Mouse (Mus musculus) urinary bladder, postnatal 36 days (tissue): Measurements from ENCODE around the gene Gm49342.
A peak's percentile ranks its signal among the peaks of the same experiment; 100 is the strongest.
"Not testable (repeated sequence)": the region's sequence is repeated elsewhere in the genome, so short reads cannot be mapped to it uniquely, and the experiment has no call there.

Source experiments
- DNase-seq, 2 experiments: peaks; one replicate each; pipeline ENCODE4 v3.0.0; 2022; ENCODE audit warnings: low spot score in 2 of 2, mixed read lengths in 1 of 2

Gm49342 gene

DNA sequence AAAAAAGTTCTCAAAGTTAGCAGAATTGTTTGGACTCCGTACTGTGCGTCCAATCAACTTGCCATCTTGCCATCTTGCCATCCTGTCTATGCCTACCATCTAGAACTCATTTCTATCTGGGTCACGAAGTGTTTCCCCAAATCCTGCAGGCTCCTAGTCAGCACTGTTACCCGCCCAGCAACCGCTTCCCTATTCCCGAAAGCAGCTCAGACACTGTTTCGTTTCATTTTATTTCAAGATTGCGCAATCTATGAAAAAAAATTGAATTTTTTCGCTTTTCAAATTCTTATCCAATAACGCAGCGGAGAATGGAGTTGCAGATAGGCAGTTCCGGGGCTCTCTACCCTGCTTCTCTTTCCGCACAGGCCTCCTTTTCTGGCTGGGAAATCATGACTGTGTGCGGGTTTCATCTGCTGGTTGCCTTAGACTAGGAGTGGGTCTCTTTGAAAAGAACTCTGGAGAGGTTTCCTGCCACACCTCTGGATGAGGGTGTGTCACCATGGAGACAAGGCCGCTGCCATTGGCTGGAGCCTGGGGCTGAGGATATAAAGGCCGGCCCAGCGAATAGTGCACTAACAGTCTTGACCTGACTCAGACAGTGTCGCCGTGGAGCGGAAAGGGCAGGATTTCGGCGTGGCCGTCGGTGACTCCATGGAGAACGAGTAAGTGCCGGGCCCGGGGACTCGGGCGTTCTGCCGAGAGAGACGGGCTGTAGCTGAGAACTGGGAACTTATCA is at the start of gene Gm49342:
Gene Gm49342, plus strand, starts transcription at position 586 of the 736 bp plus-strand sequence.
- DNase-seq = peak; percentile 96 to 97

DNA sequence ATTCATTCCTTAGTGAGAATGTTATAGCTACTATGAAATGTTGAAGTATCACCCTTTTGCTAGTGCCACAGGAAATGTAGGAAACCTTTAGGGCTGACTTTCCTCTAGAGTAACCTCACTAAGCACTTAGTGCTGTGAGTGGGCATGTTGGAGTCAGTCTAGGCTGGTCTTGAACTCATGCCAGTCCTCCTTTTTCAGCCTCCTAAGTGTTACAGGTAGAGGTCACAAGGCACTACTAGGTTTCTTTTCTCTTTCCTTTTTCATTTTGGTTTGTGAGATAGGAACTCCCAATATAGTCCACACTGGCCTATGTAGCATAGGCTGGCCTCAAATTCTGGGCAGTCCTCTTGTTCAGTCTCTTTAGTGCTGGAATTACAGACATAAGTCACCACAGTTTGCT is 48.9 kb upstream of the Gm49342 start:
- DNase-seq = no peak

GRCm38 (mm10) chr14:50895985-50896746 is 48.2 kb upstream of the Gm49342 start:
- DNase-seq = peak; percentile 39 to 72

GRCm38 (mm10) chr14:50896747-50897373 is 47.5 kb upstream of the Gm49342 start:
- no peak for DNase-seq

GRCm38 (mm10) chr14:50897374-50897765 is 46.9 kb upstream of the Gm49342 start, which contains the start of gene Klhl33:
Gene Klhl33, minus strand, starts transcription at chr14:50897507.
- no peak for DNase-seq

GRCm38 (mm10) chr14:50897992-50898391 is 46.3 kb upstream of the Gm49342 start:
- not testable (repeated sequence) for DNase-seq

GRCm38 (mm10) chr14:50903973-50904827 is 40.1 kb upstream of the Gm49342 start:
- peak in 1 of 2 experiments; percentile 28 for DNase-seq

DNA sequence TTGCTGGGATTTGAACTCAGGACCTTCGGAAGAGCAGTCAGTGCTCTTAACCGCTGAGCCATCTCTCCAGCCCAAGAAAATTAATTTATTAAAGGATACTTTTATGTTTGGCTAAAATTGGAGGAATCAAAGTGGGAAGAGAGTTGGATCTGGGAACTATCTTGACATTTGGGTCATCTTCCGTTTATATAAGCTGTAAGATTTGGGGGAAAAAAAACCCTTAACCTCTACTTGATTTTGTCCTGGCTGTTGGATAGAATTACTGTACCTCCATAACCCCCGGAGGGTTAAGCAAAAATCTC is 39.5 kb upstream of the Gm49342 start:
- no peak for DNase-seq

- not testable (repeated sequence) for DNase-seq
Measured at GRCm38 (mm10) chr14:50905327-50905726, 39.0 kb upstream of the Gm49342 start.

DNA sequence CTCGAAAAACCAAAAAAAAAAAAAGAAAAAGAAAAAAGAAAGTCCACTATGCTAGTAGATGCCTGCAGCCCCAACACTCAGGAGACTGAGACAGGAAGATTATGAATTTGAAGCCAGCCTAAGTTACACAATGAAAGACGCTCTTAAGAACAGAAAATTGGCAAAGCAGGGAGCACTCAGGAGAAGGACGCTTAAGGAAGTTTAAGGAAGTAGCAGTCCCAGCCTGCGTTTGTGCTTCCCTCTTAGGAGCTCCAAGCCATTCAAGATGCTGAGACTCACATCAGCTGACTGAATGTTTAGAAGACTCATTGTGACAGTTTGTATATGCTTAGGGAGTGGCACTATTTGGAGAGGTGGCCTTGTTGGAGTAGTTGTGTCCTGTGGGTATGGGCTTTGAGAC is 36.2 kb upstream of the Gm49342 start:
- DNase-seq = no peak

GRCm38 (mm10) chr14:50911356-50911755 is 33.0 kb upstream of the Gm49342 start:
- no peak for DNase-seq

DNA sequence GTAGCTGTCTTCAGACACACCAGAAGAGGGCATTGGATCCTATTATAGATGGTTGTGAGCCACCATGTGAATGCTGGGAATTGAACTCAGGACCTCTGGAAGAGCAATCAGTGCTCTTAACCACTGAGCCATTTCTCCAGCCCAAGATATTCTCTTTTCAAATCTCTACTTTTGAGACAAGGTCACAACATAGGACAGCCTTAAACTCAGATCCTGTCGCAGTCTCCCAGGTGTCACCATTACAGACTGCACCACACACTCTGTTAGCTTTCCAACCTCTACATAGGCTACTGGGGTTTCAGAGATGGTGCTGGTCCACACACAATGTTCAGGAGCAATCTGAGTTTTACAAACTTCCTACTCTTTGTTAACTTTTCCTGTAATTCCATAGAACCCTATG is 20.9 kb upstream of the Gm49342 start:
- not testable (repeated sequence) for DNase-seq

DNA sequence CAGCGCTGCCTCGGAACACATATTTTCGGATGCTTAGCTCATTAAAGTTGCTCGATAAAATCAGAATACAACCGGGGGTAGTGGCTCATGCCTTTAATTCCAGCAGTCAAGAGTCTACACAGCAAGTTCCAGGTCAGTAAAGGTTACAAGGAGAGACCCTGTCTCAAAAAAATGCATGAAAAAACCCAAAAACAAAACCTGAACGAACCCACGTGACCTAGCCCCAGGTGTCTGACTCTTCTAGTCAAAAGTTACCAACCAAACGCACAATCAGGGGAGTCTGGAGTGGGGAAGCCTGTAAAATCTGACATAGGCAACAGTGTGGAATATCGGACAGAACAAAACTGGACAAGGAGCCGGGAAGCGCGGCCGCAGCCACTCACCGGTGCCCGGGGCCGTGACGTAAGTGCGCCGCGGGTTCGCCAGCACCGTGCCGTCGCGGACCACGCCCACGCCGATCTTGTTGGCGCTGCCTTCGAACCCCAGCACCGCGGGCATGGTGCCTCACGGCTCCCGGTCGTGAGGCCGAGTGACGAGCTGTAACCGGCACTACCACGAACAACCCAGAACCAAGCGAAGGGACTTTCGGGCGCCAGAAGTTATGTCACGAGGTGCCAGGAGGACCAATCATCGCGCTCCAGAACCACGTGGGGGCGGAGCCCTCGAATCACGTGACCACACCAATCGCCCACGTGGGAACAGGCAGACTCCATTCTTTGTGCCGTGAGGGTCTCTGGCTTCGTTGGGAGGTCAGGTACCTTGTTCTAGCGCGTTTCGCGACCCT is 19.8 kb upstream of the Gm49342 start, which contains the start of the genes Osgep and Apex1:
Gene Osgep, minus strand, starts transcription at position 613 of the 784 bp plus-strand sequence.
Gene Apex1, plus strand, starts transcription at position 688 of the 784 bp plus-strand sequence.
- peak; percentile 96 for DNase-seq

GRCm38 (mm10) chr14:50925111-50925920 is 19.0 kb upstream of the Gm49342 start:
- DNase-seq = peak in 1 of 2 experiments; percentile 9

DNA sequence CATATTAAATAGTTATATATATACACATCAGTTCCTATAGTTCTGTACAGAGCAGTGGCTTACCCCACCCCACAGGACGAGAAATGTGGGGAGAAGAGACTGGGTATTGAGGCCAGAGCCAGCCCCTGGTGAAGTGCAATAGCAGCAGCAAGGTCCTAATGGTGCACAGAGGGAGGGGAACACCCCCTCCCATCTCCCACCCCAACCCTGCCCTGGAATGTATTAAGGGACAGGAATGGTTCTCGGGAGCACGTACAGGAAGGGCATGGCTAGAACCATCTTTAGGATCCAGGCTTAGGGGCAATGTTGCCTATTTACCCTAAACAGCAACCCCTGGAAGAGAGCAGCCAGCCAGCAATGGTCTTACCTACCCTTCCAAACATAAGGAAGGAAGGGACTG is 17.0 kb upstream of the Gm49342 start:
- DNase-seq = no peak

DNA sequence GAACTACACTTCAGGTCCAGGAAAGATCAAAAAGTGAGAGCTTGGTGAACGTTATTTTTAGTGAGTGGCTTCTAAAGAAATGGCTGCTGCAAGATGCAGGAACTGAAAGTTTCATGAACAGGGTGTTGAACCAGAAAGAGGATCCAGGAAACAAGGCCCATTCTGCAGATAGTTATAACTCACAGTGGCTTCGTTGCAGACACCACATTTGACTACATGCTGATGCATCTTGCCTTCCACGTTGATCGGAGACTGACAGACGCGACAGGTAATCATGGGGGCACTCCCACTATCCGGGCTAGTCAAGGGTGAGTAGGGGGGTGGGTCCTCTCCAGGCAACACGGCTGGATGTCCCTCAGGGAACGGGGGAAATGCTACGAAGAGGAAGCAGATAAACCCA is 14.4 kb upstream of the Gm49342 start:
- no peak for DNase-seq

GRCm38 (mm10) chr14:50930377-50930753 is 14.0 kb upstream of the Gm49342 start:
- DNase-seq = peak; percentile 50 to 61

- peak; percentile 99 for DNase-seq
Measured at GRCm38 (mm10) chr14:50930754-50931492, 13.4 kb upstream of the Gm49342 start, which contains the start of the genes Pip4p1 and Pnp. Gene Pip4p1, minus strand, starts transcription at chr14:50930856. Gene Pnp, plus strand, starts transcription at chr14:50931082.

- DNase-seq = no peak
Measured at GRCm38 (mm10) chr14:50931493-50932020, 12.8 kb upstream of the Gm49342 start.
